Mouse (Mus musculus): ENCODE results near the gene B830017H08Rik. TPM values are rescaled to one million over a fixed set of nuclear protein-coding genes. Genes with fewer than 3 reads are reported as not detected.

Gene B830017H08Rik
- polyA plus RNA-seq, 1 experiment, result not detected

- peaks cover 82% of the 10 kb centered on the region for H3K27me3 ChIP-seq (ENCODE audit: control insufficient read depth, insufficient read depth, low read length)
- 21% methylated on average over 33 of the region's 33 CpGs for WGBS
- no peaks in the 10 kb centered on the region for H3K36me3 ChIP-seq (ENCODE audit: control insufficient read depth, insufficient read depth, low read length)
- TF ChIP-seq CTCF (IDR thresholded peaks at IDR 0.05; ENCODE audit: extremely low read depth, insufficient read length, insufficient replicate concordance, low read depth, low read length) (no peak), POLR2A (IDR thresholded peaks at IDR 0.05; ENCODE audit: low read depth, low read length) (no peak)
- peak overlapping the region; percentile 64 for H3K4me3 ChIP-seq (ENCODE audit: low read depth, low read length)
- no peak overlapping the region for H3K27ac ChIP-seq (ENCODE audit: insufficient read depth, low read depth, low read length)
- peaks cover 28% of the 10 kb centered on the region for H3K4me1 ChIP-seq (ENCODE audit: control insufficient read depth, insufficient read depth, insufficient read length, low read length)
Measured at GRCm38 (mm10) chr16:17803675-17804448, 29.1 kb upstream of the B830017H08Rik start.

DNA sequence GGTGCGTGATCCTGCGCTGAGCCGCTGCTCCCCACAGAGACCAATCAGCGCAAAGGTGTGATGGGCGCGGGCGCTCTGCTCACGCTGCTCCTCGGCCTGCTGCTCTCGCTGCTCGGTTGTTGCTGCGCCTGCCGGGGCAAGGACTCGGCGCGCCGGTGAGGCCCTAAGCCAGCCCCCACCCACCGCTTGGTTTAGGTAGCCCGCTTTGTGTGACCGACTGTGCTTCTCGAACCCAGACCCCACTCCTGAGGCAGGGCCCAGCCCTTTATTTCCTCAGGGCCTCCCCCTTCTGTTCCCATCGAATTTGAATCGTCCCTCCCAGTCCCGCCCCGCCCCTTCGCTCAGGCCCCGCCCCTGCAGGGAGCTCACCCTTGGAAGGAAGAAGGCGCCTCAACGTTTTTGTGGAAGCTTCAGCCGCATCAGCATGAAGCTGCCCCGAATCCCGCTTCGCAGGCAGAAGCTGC, 28.4 kb upstream of the B830017H08Rik start:
- Histone ChIP-seq H3K4me1 (ENCODE audit: control insufficient read depth, insufficient read depth, insufficient read length, low read length) (peaks cover 28% of the 10 kb centered on the region), H3K4me3 (ENCODE audit: low read depth, low read length) (peak overlapping the region; percentile 64), H3K27ac (ENCODE audit: insufficient read depth, low read depth, low read length) (no peak overlapping the region), H3K36me3 (ENCODE audit: control insufficient read depth, insufficient read depth, low read length) (no peaks in the 10 kb centered on the region), H3K27me3 (ENCODE audit: control insufficient read depth, insufficient read depth, low read length) (peaks cover 76% of the 10 kb centered on the region)
- 10% methylated on average over 33 of the region's 33 CpGs for WGBS
- TF ChIP-seq CTCF (IDR thresholded peaks at IDR 0.05; ENCODE audit: extremely low read depth, insufficient read length, insufficient replicate concordance, low read depth, low read length) (no peak), POLR2A (IDR thresholded peaks at IDR 0.05; ENCODE audit: low read depth, low read length) (no peak)

DNA sequence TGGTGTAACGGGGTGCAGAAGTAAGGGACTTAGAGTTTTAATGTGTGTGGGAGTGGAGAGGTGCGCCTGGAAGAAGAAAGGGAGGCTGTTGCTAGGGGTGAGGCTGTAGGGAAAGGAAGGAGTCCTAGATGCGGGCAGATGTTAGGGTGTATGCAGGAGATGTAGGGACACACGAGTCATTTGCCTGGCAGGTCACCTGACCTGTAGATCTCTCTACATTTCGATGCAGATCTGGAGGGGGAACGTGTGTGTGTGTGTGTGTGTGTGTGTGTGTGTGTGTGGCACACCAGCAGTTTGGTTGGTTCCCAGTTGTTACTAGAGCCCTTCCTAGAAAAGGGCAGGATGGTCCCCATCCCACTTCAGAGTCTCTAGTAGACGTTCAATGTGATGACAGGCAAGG, 27.9 kb upstream of the B830017H08Rik start:
- Histone ChIP-seq H3K4me1 (ENCODE audit: control insufficient read depth, insufficient read depth, insufficient read length, low read length) (peaks cover 28% of the 10 kb centered on the region), H3K27me3 (ENCODE audit: control insufficient read depth, insufficient read depth, low read length) (peaks cover 73% of the 10 kb centered on the region), H3K36me3 (ENCODE audit: control insufficient read depth, insufficient read depth, low read length) (no peaks in the 10 kb centered on the region), H3K27ac (ENCODE audit: insufficient read depth, low read depth, low read length) (no peak overlapping the region), H3K4me3 (ENCODE audit: low read depth, low read length) (no peak overlapping the region)
- no peak for TF ChIP-seq POLR2A (IDR thresholded peaks at IDR 0.05; ENCODE audit: low read depth, low read length)
- no peak for TF ChIP-seq CTCF (IDR thresholded peaks at IDR 0.05; ENCODE audit: extremely low read depth, insufficient read length, insufficient replicate concordance, low read depth, low read length)
- WGBS, result 28% methylated on average over 7 of the region's 7 CpGs

GRCm38 (mm10) chr16:17806581-17807191, 26.2 kb upstream of the B830017H08Rik start:
- 22% methylated on average over 50 of the region's 50 CpGs for WGBS
- peaks cover 63% of the 10 kb centered on the region for H3K27me3 ChIP-seq (ENCODE audit: control insufficient read depth, insufficient read depth, low read length)
- peak overlapping the region; percentile 66 for H3K4me3 ChIP-seq (ENCODE audit: low read depth, low read length)
- H3K27ac ChIP-seq (ENCODE audit: insufficient read depth, low read depth, low read length), result no peak overlapping the region
- no peak for TF ChIP-seq POLR2A (IDR thresholded peaks at IDR 0.05; ENCODE audit: low read depth, low read length)
- no peak for TF ChIP-seq CTCF (IDR thresholded peaks at IDR 0.05; ENCODE audit: extremely low read depth, insufficient read length, insufficient replicate concordance, low read depth, low read length)
- H3K4me1 ChIP-seq (ENCODE audit: control insufficient read depth, insufficient read depth, insufficient read length, low read length), result peaks cover 28% of the 10 kb centered on the region
- no peaks in the 10 kb centered on the region for H3K36me3 ChIP-seq (ENCODE audit: control insufficient read depth, insufficient read depth, low read length)

- 14% methylated on average over 72 of the region's 73 CpGs for WGBS
- Histone ChIP-seq H3K4me3 (ENCODE audit: low read depth, low read length) (peak overlapping the region; percentile 66), H3K4me1 (ENCODE audit: control insufficient read depth, insufficient read depth, insufficient read length, low read length) (peaks cover 27% of the 10 kb centered on the region), H3K36me3 (ENCODE audit: control insufficient read depth, insufficient read depth, low read length) (no peaks in the 10 kb centered on the region), H3K27ac (ENCODE audit: insufficient read depth, low read depth, low read length) (no peak overlapping the region), H3K27me3 (ENCODE audit: control insufficient read depth, insufficient read depth, low read length) (peaks cover 56% of the 10 kb centered on the region)
- TF ChIP-seq CTCF (IDR thresholded peaks at IDR 0.05; ENCODE audit: extremely low read depth, insufficient read length, insufficient replicate concordance, low read depth, low read length) (no peak), POLR2A (IDR thresholded peaks at IDR 0.05; ENCODE audit: low read depth, low read length) (no peak)
Measured at GRCm38 (mm10) chr16:17807192-17808009, 25.5 kb upstream of the B830017H08Rik start.

- 88% methylated on average over 4 of the region's 4 CpGs for WGBS
- no peak overlapping the region for H3K27ac ChIP-seq (ENCODE audit: insufficient read depth, low read depth, low read length)
- TF ChIP-seq POLR2A (IDR thresholded peaks at IDR 0.05; ENCODE audit: low read depth, low read length) (no peak), CTCF (IDR thresholded peaks at IDR 0.05; ENCODE audit: extremely low read depth, insufficient read length, insufficient replicate concordance, low read depth, low read length) (no peak)
- no peak overlapping the region for H3K4me3 ChIP-seq (ENCODE audit: low read depth, low read length)
- peaks cover 12% of the 10 kb centered on the region for H3K4me1 ChIP-seq (ENCODE audit: control insufficient read depth, insufficient read depth, insufficient read length, low read length)
- H3K36me3 ChIP-seq (ENCODE audit: control insufficient read depth, insufficient read depth, low read length), result no peaks in the 10 kb centered on the region
- H3K27me3 ChIP-seq (ENCODE audit: control insufficient read depth, insufficient read depth, low read length), result peaks cover 43% of the 10 kb centered on the region
Measured at GRCm38 (mm10) chr16:17809125-17809524, 23.8 kb upstream of the B830017H08Rik start.
